Mouse (Mus musculus) bone marrow, adult 2 months (tissue): ENCODE measurements around the gene Mex3a. TPM values are rescaled to one million over a fixed set of nuclear protein-coding genes. Genes with fewer than 3 reads are reported as not detected.
A peak's percentile ranks its signal among the peaks of the same experiment; 100 is the strongest.

Source experiments
- H3K27ac ChIP-seq: fragments of 200-500 bp; 2 replicates; pipeline ENCODE4 v1.5.1; 2012; ENCODE audit warnings: low read depth, mild to moderate bottlenecking, control low read depth, inconsistent platforms, low read length; ENCODE audit not compliant: control insufficient read depth, poor library complexity, insufficient read depth
- H3K4me1 ChIP-seq: fragments of 200-500 bp; 2 replicates; pipeline ENCODE4 v1.6.1; 2011; ENCODE audit warnings: low read length; ENCODE audit not compliant: control insufficient read depth, insufficient read depth
- H3K4me3 ChIP-seq: fragments of 200-500 bp; replicated peaks from 2 replicates; pipeline ENCODE3; 2011; ENCODE audit warnings: mild to moderate bottlenecking, low read depth, low read length, control low read depth; ENCODE audit not compliant: control insufficient read depth
- CTCF ChIP-seq: fragments of 200-500 bp; IDR thresholded peaks from 2 replicates; pipeline ENCODE4 v1.5.1; 2011; ENCODE audit warnings: low read length, control low read depth; ENCODE audit not compliant: control insufficient read depth, insufficient read depth
- POLR2A ChIP-seq: fragments of 200-500 bp; IDR thresholded peaks from 2 replicates; pipeline ENCODE4 v1.6.1; 2011; ENCODE audit warnings: low read depth, mild to moderate bottlenecking, control low read depth, low read length, borderline replicate concordance; ENCODE audit not compliant: control insufficient read depth
- WGBS: fragments of 180-500 bp; shearing (Covaris S2); methylation state at CpG from one replicate; pipeline ENCODE4 v1.1.7; 2018; 5-methylcytosine and 5-hydroxymethylcytosine counted together
- polyA plus RNA-seq: library from polyadenylated mRNA; stranded (reverse); fragments of >200 nt; gene quantifications from 2 replicates; pipeline ENCODE4 v1.2.4, GENCODE M21; 2011; ENCODE audit warnings: low replicate concordance; ENCODE audit not compliant: missing spikeins, insufficient read depth, insufficient read length

Gene Mex3a
- polyA plus RNA-seq = 0.77 and 2.2 TPM in 2 replicates

GRCm38 (mm10) chr3:88532299-88532674 is at the start of gene Mex3a:
Gene Mex3a (plus strand): TSS chr3:88532395.
- peaks cover 1% of the 10 kb centered on the region; the same call in 1 of the 2 replicates for H3K4me1 ChIP-seq
- WGBS = under 1% methylated on average over 29 of the region's 31 CpGs
- peak within 1 kb of the TSS; percentile 89 for H3K4me3 ChIP-seq
- H3K27ac ChIP-seq = peak within 1 kb of the TSS; percentile 56; the same call in 1 of the 2 replicates
- TF ChIP-seq POLR2A (no peak), CTCF (no peak)

DNA sequence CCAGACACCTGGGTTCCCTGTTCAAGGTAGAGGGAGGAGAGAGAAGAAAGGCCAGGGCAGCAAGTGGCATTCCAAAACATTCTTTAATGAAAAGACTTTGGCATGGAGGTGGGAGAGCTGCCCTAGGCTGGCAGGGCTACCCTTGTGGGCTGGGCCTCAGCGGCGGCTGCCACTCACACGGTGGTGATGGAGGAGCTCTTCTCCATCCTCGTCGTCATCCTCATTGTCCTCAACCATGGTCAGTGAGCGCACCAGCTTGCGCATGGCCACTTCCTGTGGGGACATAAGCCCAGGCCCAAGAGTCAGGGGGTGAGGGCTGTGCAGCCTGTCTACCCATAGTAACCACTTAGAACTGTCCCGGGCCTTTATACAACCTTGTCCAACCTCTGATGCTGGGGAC is 49.1 kb upstream of the Mex3a start:
- no peak overlapping the region for H3K27ac ChIP-seq

GRCm38 (mm10) chr3:88483621-88484020 is 48.6 kb upstream of the Mex3a start:
- H3K4me1 ChIP-seq = no peaks in the 10 kb centered on the region
- no peak overlapping the region for H3K27ac ChIP-seq
- WGBS = 5% methylated on average over 5 of the region's 5 CpGs
- no peak overlapping the region for H3K4me3 ChIP-seq
- TF ChIP-seq POLR2A = no peak
- TF ChIP-seq CTCF = peak; percentile 93

More for the DNA sequence above, 49.1 kb upstream of the Mex3a start:
- Histone ChIP-seq H3K4me3 (no peak overlapping the region), H3K4me1 (no peaks in the 10 kb centered on the region)
- 71% methylated on average over 8 of the region's 8 CpGs for WGBS
- no peak for TF ChIP-seq POLR2A
- TF ChIP-seq CTCF = no peak

GRCm38 (mm10) chr3:88484597-88485316 is 47.4 kb upstream of the Mex3a start:
- Histone ChIP-seq H3K4me1 (no peaks in the 10 kb centered on the region), H3K27ac (no peak overlapping the region), H3K4me3 (no peak overlapping the region)
- 46% methylated on average over 39 of the region's 39 CpGs for WGBS
- no peak for TF ChIP-seq POLR2A
- no peak for TF ChIP-seq CTCF

DNA sequence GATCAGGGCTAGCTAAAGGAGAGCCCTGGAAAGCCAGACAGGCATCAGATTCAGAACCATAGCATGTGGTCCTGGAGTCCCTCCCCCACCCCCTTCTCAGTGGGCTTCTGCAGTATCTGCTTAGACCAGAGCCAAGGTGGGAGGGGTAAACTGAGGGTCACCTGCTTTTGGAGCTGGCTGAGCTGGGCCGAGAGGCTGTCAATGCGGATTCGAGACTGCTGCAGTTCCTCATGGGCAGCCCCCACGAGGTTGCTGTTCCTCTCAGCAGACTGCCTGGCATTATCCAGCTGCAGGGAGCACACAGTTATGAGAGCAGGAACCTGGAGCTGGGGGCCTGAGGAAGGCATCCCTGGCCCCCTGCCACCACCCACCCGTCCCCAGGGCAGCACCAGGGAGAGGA is 46.2 kb upstream of the Mex3a start:
- WGBS = 87% methylated on average over 5 of the region's 5 CpGs
- no peak for TF ChIP-seq CTCF
- TF ChIP-seq POLR2A = no peak
- no peaks in the 10 kb centered on the region for H3K4me1 ChIP-seq
- no peak overlapping the region for H3K27ac ChIP-seq
- no peak overlapping the region for H3K4me3 ChIP-seq

- WGBS = 86% methylated on average over 4 of the region's 4 CpGs
- Histone ChIP-seq H3K27ac (no peak overlapping the region), H3K4me1 (no peaks in the 10 kb centered on the region), H3K4me3 (no peak overlapping the region)
- no peak for TF ChIP-seq CTCF
- TF ChIP-seq POLR2A = no peak
These were observed 45.3 kb upstream of the Mex3a start for GRCm38 (mm10) chr3:88486887-88487286.

GRCm38 (mm10) chr3:88487396-88487795 is 44.8 kb upstream of the Mex3a start:
- H3K4me3 ChIP-seq = no peak overlapping the region
- TF ChIP-seq CTCF (no peak), POLR2A (no peak)
- H3K27ac ChIP-seq = no peak overlapping the region
- no peaks in the 10 kb centered on the region for H3K4me1 ChIP-seq
- 96% methylated on average over 1 of the region's 1 CpGs for WGBS

DNA sequence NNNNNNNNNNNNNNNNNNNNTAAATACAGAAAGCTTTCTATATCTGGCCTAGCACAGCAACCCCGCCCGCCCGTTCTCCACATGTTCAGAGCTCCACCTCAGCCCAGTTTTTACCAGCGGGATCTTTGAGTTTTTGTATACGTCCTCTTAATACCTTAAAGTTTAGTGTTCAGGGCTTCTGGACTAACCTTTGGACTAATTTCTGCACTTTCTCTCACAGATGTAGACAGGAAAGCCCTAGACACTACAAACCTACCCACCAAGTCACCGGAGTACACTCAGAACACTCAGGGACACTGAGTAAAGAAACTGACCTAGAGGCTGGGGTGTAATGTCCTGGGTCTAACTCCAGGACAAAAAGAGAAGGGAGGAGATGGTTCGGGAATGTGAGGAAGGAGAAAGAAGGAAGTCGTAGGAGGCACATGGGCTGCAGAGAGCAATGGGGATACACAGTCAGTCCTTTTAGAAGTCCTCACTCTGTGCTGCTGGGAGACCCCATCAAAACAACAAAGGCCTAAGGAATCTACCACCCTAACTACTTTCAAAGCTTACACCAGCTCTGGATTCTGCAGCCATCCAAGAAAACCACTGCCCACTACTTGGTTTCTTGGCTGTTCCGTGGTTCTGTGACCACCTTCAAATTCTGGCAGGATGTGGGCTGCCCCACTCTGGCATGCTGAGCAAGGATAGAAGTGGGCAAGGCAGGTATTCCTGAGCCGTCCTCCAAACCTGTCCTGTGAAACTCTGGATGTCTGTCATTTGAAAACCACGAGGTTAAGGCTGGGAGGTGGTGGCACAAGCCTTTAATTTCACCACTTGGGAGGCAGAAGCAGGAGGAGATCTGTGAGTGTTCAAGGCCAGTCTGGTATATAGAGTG is 38.3 kb upstream of the Mex3a start:
- Histone ChIP-seq H3K4me3 (no peak overlapping the region), H3K27ac (peak overlapping the region; percentile 16), H3K4me1 (peaks cover 5% of the 10 kb centered on the region)
- no peak for TF ChIP-seq POLR2A
- TF ChIP-seq CTCF = no peak
- WGBS = 52% methylated on average over 11 of the region's 11 CpGs
